Mouse (Mus musculus): ENCODE data around the gene Zfp493.
"Not testable (repeated sequence)": the region's sequence is repeated elsewhere in the genome, so short reads cannot be mapped to it uniquely, and the experiment has no call there.

Zfp493 gene

GRCm38 (mm10) chr13:67779265-67780221 lies at the start of gene Zfp493:
Gene Zfp493, plus strand, starts transcription at chr13:67779693.
- peak; percentile 100 for ATAC-seq (ENCODE audit: low TSS enrichment)

GRCm38 (mm10) chr13:67734391-67734790 lies 45.1 kb upstream of the Zfp493 start:
- ATAC-seq (ENCODE audit: low TSS enrichment) = not testable (repeated sequence)

- ATAC-seq (ENCODE audit: low TSS enrichment) = no peak
These were observed 36.6 kb upstream of the Zfp493 start for GRCm38 (mm10) chr13:67742941-67743340.

GRCm38 (mm10) chr13:67743896-67744295 lies 35.6 kb upstream of the Zfp493 start:
- ATAC-seq (ENCODE audit: low TSS enrichment) = no peak

GRCm38 (mm10) chr13:67754333-67755306 lies 24.9 kb upstream of the Zfp493 start, which contains the start of gene Zfp85:
Gene Zfp85, minus strand, starts transcription at chr13:67755228.
- peak; percentile 100 for ATAC-seq (ENCODE audit: low TSS enrichment)

- no peak for ATAC-seq (ENCODE audit: low TSS enrichment)
These were observed 23.7 kb upstream of the Zfp493 start for GRCm38 (mm10) chr13:67755761-67756160.

- no peak for ATAC-seq (ENCODE audit: low TSS enrichment)
These were observed 19.5 kb upstream of the Zfp493 start for GRCm38 (mm10) chr13:67759966-67760365.

GRCm38 (mm10) chr13:67763031-67763768 lies 16.3 kb upstream of the Zfp493 start:
- ATAC-seq (ENCODE audit: low TSS enrichment) = no peak

GRCm38 (mm10) chr13:67791921-67792455 lies 12.5 kb downstream of the Zfp493 start:
- ATAC-seq (ENCODE audit: low TSS enrichment) = no peak

GRCm38 (mm10) chr13:67798618-67799017 lies 19.1 kb downstream of the Zfp493 start:
- ATAC-seq (ENCODE audit: low TSS enrichment) = no peak

- not testable (repeated sequence) for ATAC-seq (ENCODE audit: low TSS enrichment)
These were observed 19.7 kb downstream of the Zfp493 start for GRCm38 (mm10) chr13:67799151-67799550.

GRCm38 (mm10) chr13:67811651-67812210 lies 32.2 kb downstream of the Zfp493 start:
- no peak for ATAC-seq (ENCODE audit: low TSS enrichment)

- peak; percentile 18; the same call in 1 of the 2 replicates for ATAC-seq (ENCODE audit: low TSS enrichment)
These were observed 33.6 kb downstream of the Zfp493 start for GRCm38 (mm10) chr13:67812961-67813709.

GRCm38 (mm10) chr13:67813710-67814660 lies 34.5 kb downstream of the Zfp493 start, which contains the start of gene Zfp273:
Gene Zfp273, plus strand, starts transcription at chr13:67813740.
- peak; percentile 98 for ATAC-seq (ENCODE audit: low TSS enrichment)

- no peak for ATAC-seq (ENCODE audit: low TSS enrichment)
These were observed 39.1 kb downstream of the Zfp493 start for GRCm38 (mm10) chr13:67818636-67819035.

GRCm38 (mm10) chr13:67830911-67831336 lies 51.4 kb downstream of the Zfp493 start, which contains the start of gene Gm10037:
Gene Gm10037, plus strand, starts transcription at chr13:67831106.
- peak; percentile 96 for ATAC-seq (ENCODE audit: low TSS enrichment)

- not testable (repeated sequence) for ATAC-seq (ENCODE audit: low TSS enrichment)
These were observed 53.6 kb downstream of the Zfp493 start for GRCm38 (mm10) chr13:67833137-67833536.
